Mouse (Mus musculus): ENCODE results near the gene Hcn1. TPM values are rescaled to one million over a fixed set of nuclear protein-coding genes. Genes with fewer than 3 reads are reported as not detected.

Gene Hcn1
- polyA plus RNA-seq, 1 experiment: 0.15 TPM

DNA sequence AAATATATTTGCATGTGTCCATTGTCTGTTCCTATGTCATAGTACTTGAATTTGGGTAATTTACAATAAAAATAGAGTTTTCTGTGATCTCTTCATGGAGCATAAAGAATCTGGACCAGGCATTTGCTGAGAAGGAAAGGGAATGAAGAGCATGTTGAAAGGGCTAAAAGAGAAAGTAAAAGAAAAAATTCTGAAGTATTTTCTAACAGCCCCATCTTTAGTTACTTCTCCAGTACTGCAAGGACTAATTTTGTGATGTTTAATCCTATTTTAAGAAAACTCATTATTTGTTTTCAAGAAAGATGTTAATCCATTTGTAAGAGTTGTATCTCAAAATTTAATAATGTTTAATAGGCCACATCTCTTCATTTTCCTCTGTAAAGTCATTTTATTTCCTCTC is 198.9 kb downstream of the Hcn1 start:
- no peak for TF ChIP-seq CTCF (IDR thresholded peaks at IDR 0.05; ENCODE audit: low read depth, low read length)
- Histone ChIP-seq H3K4me1 (ENCODE audit: control insufficient read depth, insufficient read depth, low read length) (no peaks in the 10 kb centered on the region), H3K36me3 (ENCODE audit: control insufficient read depth, insufficient read depth, low read length, poor library complexity, severe bottlenecking) (no peaks in the 10 kb centered on the region), H3K27ac (ENCODE audit: insufficient read depth, low read length) (no peak overlapping the region), H3K27me3 (ENCODE audit: control insufficient read depth, insufficient read depth, low read length, poor library complexity, severe bottlenecking) (no peaks in the 10 kb centered on the region), H3K9me3 (replicated peaks; ENCODE audit: control insufficient read depth, insufficient read depth, low read length, poor library complexity, severe bottlenecking) (no peaks in the 10 kb centered on the region), H3K4me3 (ENCODE audit: low read depth, low read length) (no peak overlapping the region), H3K9ac (ENCODE audit: low read depth, poor library complexity, severe bottlenecking) (no peak overlapping the region)

DNA sequence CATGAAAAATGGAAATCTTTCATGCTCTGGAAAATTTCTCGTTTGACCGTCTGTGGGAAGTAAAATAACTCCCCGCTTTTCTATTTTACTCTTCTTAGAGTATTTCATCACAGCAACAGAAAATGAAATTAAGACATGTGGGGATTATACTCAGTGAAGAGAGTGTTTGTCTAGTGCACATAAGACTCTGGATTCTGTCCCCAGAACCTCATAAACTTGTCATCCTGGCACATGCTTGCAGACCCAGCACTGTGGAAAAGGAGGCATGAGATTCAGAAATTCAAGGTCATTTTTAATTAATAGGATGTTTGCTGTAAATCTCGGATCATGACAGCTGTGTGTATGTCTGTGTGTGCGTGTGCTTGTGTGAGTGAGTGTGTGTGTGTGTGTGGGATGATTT is 225.5 kb downstream of the Hcn1 start:
- Histone ChIP-seq H3K9ac (ENCODE audit: low read depth, poor library complexity, severe bottlenecking) (no peak overlapping the region), H3K27ac (ENCODE audit: insufficient read depth, low read length) (no peak overlapping the region), H3K36me3 (ENCODE audit: control insufficient read depth, insufficient read depth, low read length, poor library complexity, severe bottlenecking) (no peaks in the 10 kb centered on the region), H3K4me1 (ENCODE audit: control insufficient read depth, insufficient read depth, low read length) (no peaks in the 10 kb centered on the region), H3K9me3 (replicated peaks; ENCODE audit: control insufficient read depth, insufficient read depth, low read length, poor library complexity, severe bottlenecking) (no peaks in the 10 kb centered on the region), H3K27me3 (ENCODE audit: control insufficient read depth, insufficient read depth, low read length, poor library complexity, severe bottlenecking) (no peaks in the 10 kb centered on the region), H3K4me3 (ENCODE audit: low read depth, low read length) (no peak overlapping the region)
- TF ChIP-seq EP300 (IDR thresholded peaks at IDR 0.05; ENCODE audit: insufficient read depth, low read depth, low read length) (no peak), CTCF (IDR thresholded peaks at IDR 0.05; ENCODE audit: low read depth, low read length) (no peak), POLR2A (IDR thresholded peaks at IDR 0.05; ENCODE audit: insufficient read depth, low read length) (no peak)

DNA sequence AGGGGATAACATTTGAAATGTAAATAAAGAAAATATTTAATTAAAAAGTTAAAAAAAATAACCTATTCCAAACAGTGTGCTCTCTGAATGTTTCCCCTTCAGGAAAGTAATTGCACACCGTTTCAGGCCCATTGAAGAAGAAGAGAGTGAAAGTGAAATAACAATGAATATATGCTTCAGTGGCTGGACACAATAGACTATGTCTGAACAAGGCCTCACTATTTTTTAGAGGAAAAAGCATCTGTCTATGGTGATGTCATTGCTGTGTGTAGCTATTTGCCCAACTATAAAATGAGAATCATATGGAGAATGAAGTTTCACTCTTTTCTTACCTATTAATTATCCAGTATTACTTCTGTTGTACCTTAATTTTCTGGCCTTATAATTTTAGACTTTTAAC is 234.5 kb downstream of the Hcn1 start:
- H3K27ac ChIP-seq (ENCODE audit: insufficient read depth, low read length): no peak overlapping the region
- no peaks in the 10 kb centered on the region for H3K4me1 ChIP-seq (ENCODE audit: control insufficient read depth, insufficient read depth, low read length)
- H3K36me3 ChIP-seq (ENCODE audit: control insufficient read depth, insufficient read depth, low read length, poor library complexity, severe bottlenecking): no peaks in the 10 kb centered on the region
- TF ChIP-seq EP300 (IDR thresholded peaks at IDR 0.05; ENCODE audit: insufficient read depth, low read depth, low read length) (no peak), POLR2A (IDR thresholded peaks at IDR 0.05; ENCODE audit: insufficient read depth, low read length) (no peak), CTCF (IDR thresholded peaks at IDR 0.05; ENCODE audit: low read depth, low read length) (no peak)
- H3K9me3 ChIP-seq (replicated peaks; ENCODE audit: control insufficient read depth, insufficient read depth, low read length, poor library complexity, severe bottlenecking): no peaks in the 10 kb centered on the region
- H3K27me3 ChIP-seq (ENCODE audit: control insufficient read depth, insufficient read depth, low read length, poor library complexity, severe bottlenecking): no peaks in the 10 kb centered on the region
- no peak overlapping the region for H3K9ac ChIP-seq (ENCODE audit: low read depth, poor library complexity, severe bottlenecking)
- H3K4me3 ChIP-seq (ENCODE audit: low read depth, low read length): no peak overlapping the region

DNA sequence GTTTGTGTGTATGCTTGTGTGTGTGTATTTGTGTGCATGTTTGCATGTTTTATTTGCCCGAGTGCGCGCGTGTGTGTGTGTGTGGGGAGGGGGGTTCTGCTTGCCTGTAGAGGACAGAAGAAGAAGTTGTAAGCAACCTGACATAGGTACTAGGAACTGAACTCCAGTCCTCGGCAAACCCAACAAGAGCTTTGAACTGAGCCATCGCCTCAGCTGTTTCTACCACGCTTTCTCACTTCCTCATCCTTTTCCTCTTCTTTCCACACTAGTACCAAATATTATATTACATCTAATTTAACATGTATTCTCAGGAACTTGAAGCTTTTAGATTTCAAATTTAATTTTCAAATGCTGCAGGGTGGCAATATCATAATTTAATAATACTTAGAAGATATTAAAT is 236.1 kb downstream of the Hcn1 start:
- no peaks in the 10 kb centered on the region for H3K27me3 ChIP-seq (ENCODE audit: control insufficient read depth, insufficient read depth, low read length, poor library complexity, severe bottlenecking)
- no peak for TF ChIP-seq POLR2A (IDR thresholded peaks at IDR 0.05; ENCODE audit: insufficient read depth, low read length)
- no peak for TF ChIP-seq EP300 (IDR thresholded peaks at IDR 0.05; ENCODE audit: insufficient read depth, low read depth, low read length)
- no peak for TF ChIP-seq CTCF (IDR thresholded peaks at IDR 0.05; ENCODE audit: low read depth, low read length)
- H3K36me3 ChIP-seq (ENCODE audit: control insufficient read depth, insufficient read depth, low read length, poor library complexity, severe bottlenecking): no peaks in the 10 kb centered on the region
- H3K4me1 ChIP-seq (ENCODE audit: control insufficient read depth, insufficient read depth, low read length): no peaks in the 10 kb centered on the region
- H3K4me3 ChIP-seq (ENCODE audit: low read depth, low read length): no peak overlapping the region
- no peak overlapping the region for H3K9ac ChIP-seq (ENCODE audit: low read depth, poor library complexity, severe bottlenecking)
- H3K9me3 ChIP-seq (replicated peaks; ENCODE audit: control insufficient read depth, insufficient read depth, low read length, poor library complexity, severe bottlenecking): no peaks in the 10 kb centered on the region
- H3K27ac ChIP-seq (ENCODE audit: insufficient read depth, low read length): no peak overlapping the region

DNA sequence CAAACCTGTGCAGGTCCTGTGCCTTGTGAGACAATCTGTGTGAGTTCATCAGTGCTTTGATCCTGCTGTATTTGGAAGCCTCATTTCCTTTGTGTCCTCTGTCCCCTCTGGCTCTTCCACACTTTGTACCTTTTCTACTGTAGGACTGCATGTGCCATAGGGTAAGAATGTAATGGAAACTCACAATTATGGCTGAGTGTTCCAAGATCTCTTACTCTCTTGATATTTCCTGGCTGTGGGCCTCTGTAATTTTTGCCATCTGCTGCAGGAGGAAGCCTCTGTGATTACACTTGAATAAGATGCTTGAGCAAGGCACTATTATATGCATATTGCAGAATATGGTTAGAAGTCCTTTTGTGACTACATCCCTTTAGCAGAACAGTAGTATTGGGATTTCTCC is 240.2 kb downstream of the Hcn1 start:
- H3K4me1 ChIP-seq (ENCODE audit: control insufficient read depth, insufficient read depth, low read length): no peaks in the 10 kb centered on the region
- H3K36me3 ChIP-seq (ENCODE audit: control insufficient read depth, insufficient read depth, low read length, poor library complexity, severe bottlenecking): no peaks in the 10 kb centered on the region
- no peaks in the 10 kb centered on the region for H3K9me3 ChIP-seq (replicated peaks; ENCODE audit: control insufficient read depth, insufficient read depth, low read length, poor library complexity, severe bottlenecking)
- TF ChIP-seq POLR2A (IDR thresholded peaks at IDR 0.05; ENCODE audit: insufficient read depth, low read length) (no peak), EP300 (IDR thresholded peaks at IDR 0.05; ENCODE audit: insufficient read depth, low read depth, low read length) (no peak), CTCF (IDR thresholded peaks at IDR 0.05; ENCODE audit: low read depth, low read length) (no peak)
- H3K27ac ChIP-seq (ENCODE audit: insufficient read depth, low read length): no peak overlapping the region
- H3K4me3 ChIP-seq (ENCODE audit: low read depth, low read length): no peak overlapping the region
- H3K27me3 ChIP-seq (ENCODE audit: control insufficient read depth, insufficient read depth, low read length, poor library complexity, severe bottlenecking): no peaks in the 10 kb centered on the region
- H3K9ac ChIP-seq (ENCODE audit: low read depth, poor library complexity, severe bottlenecking): no peak overlapping the region

DNA sequence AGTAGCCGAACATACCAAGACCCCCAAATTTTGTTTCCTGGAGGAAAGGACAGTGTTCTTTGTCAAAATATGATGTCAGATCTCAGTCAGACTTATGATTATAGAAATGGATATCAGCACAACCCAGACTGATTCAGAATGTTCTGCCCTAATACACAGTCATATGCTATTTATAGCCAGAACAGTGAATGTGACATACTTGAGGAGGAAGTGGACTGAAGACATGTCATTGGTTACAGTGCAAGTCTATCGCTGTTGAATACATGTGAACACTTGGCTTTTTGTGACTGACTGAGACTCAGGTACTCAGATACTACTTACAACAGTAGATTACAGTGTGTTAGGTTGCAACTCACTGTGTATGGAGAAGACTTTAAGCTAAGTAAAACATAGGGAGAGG is 245.2 kb downstream of the Hcn1 start:
- Histone ChIP-seq H3K9ac (ENCODE audit: low read depth, poor library complexity, severe bottlenecking) (no peak overlapping the region), H3K9me3 (replicated peaks; ENCODE audit: control insufficient read depth, insufficient read depth, low read length, poor library complexity, severe bottlenecking) (no peaks in the 10 kb centered on the region), H3K4me1 (ENCODE audit: control insufficient read depth, insufficient read depth, low read length) (no peaks in the 10 kb centered on the region), H3K4me3 (ENCODE audit: low read depth, low read length) (no peak overlapping the region), H3K27ac (ENCODE audit: insufficient read depth, low read length) (no peak overlapping the region), H3K36me3 (ENCODE audit: control insufficient read depth, insufficient read depth, low read length, poor library complexity, severe bottlenecking) (no peaks in the 10 kb centered on the region), H3K27me3 (ENCODE audit: control insufficient read depth, insufficient read depth, low read length, poor library complexity, severe bottlenecking) (no peaks in the 10 kb centered on the region)
- TF ChIP-seq CTCF (IDR thresholded peaks at IDR 0.05; ENCODE audit: low read depth, low read length): no peak
- TF ChIP-seq EP300 (IDR thresholded peaks at IDR 0.05; ENCODE audit: insufficient read depth, low read depth, low read length): no peak
- TF ChIP-seq POLR2A (IDR thresholded peaks at IDR 0.05; ENCODE audit: insufficient read depth, low read length): no peak

All from ES-Bruce4 (cell line).